Mouse (Mus musculus) hindbrain, postnatal 0 days (tissue): ENCODE results near the gene Fus. TPM values are rescaled to one million over a fixed set of nuclear protein-coding genes. Genes with fewer than 3 reads are reported as not detected.

Experiments used
- ATAC-seq: fragments of 200-750 bp; cut with Nextera tagmentation; 2 replicates; pipeline ENCODE4 v1.8.0; 2017; ENCODE audit warnings: mild to moderate bottlenecking, moderate TSS enrichment, moderate library complexity
- DNase-seq: peaks from one replicate; pipeline ENCODE4 v3.0.0-alpha.2; 2015; ENCODE audit warnings: low spot score
- H3K27ac ChIP-seq: fragments of 300-500 bp; sonication (generic); 2 replicates; pipeline ENCODE4 v1.5.1; 2014; ENCODE audit warnings: mild to moderate bottlenecking
- H3K27me3 ChIP-seq: fragments of 300-500 bp; sonication (generic); 2 replicates; pipeline ENCODE4 v1.6.1; 2014; ENCODE audit warnings: low read length, mixed read lengths; ENCODE audit not compliant: insufficient read depth
- H3K36me3 ChIP-seq: fragments of 300-500 bp; sonication (generic); 2 replicates; pipeline ENCODE4 v1.6.1; 2014; ENCODE audit warnings: low read length, mixed read lengths; ENCODE audit not compliant: insufficient read depth
- H3K4me1 ChIP-seq: fragments of 300-500 bp; sonication (generic); 2 replicates; pipeline ENCODE4 v1.6.1; 2014; ENCODE audit warnings: antibody characterized with exemption, low read length, mixed read lengths; ENCODE audit not compliant: insufficient read depth
- H3K4me2 ChIP-seq: fragments of 300-500 bp; sonication (generic); 2 replicates; pipeline ENCODE4 v1.6.1; 2014; ENCODE audit warnings: low read depth, mild to moderate bottlenecking, low read length, moderate library complexity, mixed read lengths
- H3K4me3 ChIP-seq: fragments of 300-500 bp; sonication (generic); 2 replicates; pipeline ENCODE4 v1.5.1; 2014; ENCODE audit warnings: low read length
- H3K9ac ChIP-seq: fragments of 300-500 bp; sonication (generic); replicated peaks from 2 replicates; pipeline ENCODE4 v1.6.1; 2014; ENCODE audit warnings: mild to moderate bottlenecking, low read length, moderate library complexity, mixed read lengths
- H3K9me3 ChIP-seq: fragments of 300-500 bp; sonication (generic); 2 replicates; pipeline ENCODE4 v1.6.1; 2016; ENCODE audit warnings: low read length, mixed read lengths
- CTCF ChIP-seq: IDR thresholded peaks from 2 replicates; pipeline ENCODE4 v1.5.1; 2016; ENCODE audit warnings: antibody characterized with exemption, control low read depth, low read depth
- WGBS: fragments of 180-500 bp; shearing (Covaris S2); extraction: QIAGEN DNeasy Blood & Tissue Kit; methylation state at CpG from one replicate; pipeline ENCODE4 v1.1.7; 2014; 5-methylcytosine and 5-hydroxymethylcytosine counted together
- polyA plus RNA-seq: library from polyadenylated mRNA; unstranded; fragments of >200 nt; fragmentation: Nextera tagmentation; extraction: Ambion mirVana; gene quantifications from 2 replicates; pipeline ENCODE4 v1.2.1, GENCODE M21; 2015
- total RNA-seq: library from RNA; depleted of rRNA; stranded (reverse); fragments of >200 nt; gene quantifications from 2 replicates; pipeline ENCODE4 v1.2.3, GENCODE M21; 2014; rRNA removed

Fus gene
- total and polyA plus RNA-seq, 2 experiments from 2014 or later, result 45.0 to 299 TPM

GRCm38 (mm10) chr7:128025381-128025780, 58.1 kb downstream of the Fus start:
- TF ChIP-seq CTCF, result no peak
- Histone ChIP-seq H3K9ac (no peak overlapping the region), H3K4me3 (no peak overlapping the region), H3K4me1 (no peaks in the 10 kb centered on the region), H3K27me3 (no peaks in the 10 kb centered on the region), H3K36me3 (no peaks in the 10 kb centered on the region), H3K9me3 (no peaks in the 10 kb centered on the region), H3K27ac (no peak overlapping the region), H3K4me2 (no peak overlapping the region)
- DNase-seq (no peak), ATAC-seq (no peak)
- 86% methylated on average over 4 of the region's 4 CpGs for WGBS

- ATAC-seq, result no peak
- Histone ChIP-seq H3K27me3 (no peaks in the 10 kb centered on the region), H3K27ac (no peak overlapping the region), H3K4me2 (no peak overlapping the region), H3K4me3 (no peak overlapping the region), H3K36me3 (no peaks in the 10 kb centered on the region), H3K9me3 (no peaks in the 10 kb centered on the region), H3K4me1 (no peaks in the 10 kb centered on the region), H3K9ac (no peak overlapping the region)
- no peak for TF ChIP-seq CTCF
- WGBS, result 38% methylated on average over 9 of the region's 9 CpGs
- peak; percentile 64 for DNase-seq
Measured at GRCm38 (mm10) chr7:128031403-128031976, 64.2 kb downstream of the Fus start.

- H3K9ac ChIP-seq, result no peak overlapping the region
- no peaks in the 10 kb centered on the region for H3K9me3 ChIP-seq
- H3K27ac ChIP-seq, result no peak overlapping the region
- WGBS, result 90% methylated on average over 5 of the region's 5 CpGs
- DNase-seq (no peak), ATAC-seq (no peak)
- no peak overlapping the region for H3K4me2 ChIP-seq
- H3K36me3 ChIP-seq, result no peaks in the 10 kb centered on the region
- no peak for TF ChIP-seq CTCF
- no peak overlapping the region for H3K4me3 ChIP-seq
- no peaks in the 10 kb centered on the region for H3K27me3 ChIP-seq
- no peaks in the 10 kb centered on the region for H3K4me1 ChIP-seq
Measured at GRCm38 (mm10) chr7:128032290-128032988, 65.2 kb downstream of the Fus start.

GRCm38 (mm10) chr7:128032989-128033293, 65.7 kb downstream of the Fus start:
- Histone ChIP-seq H3K4me2 (no peak overlapping the region), H3K4me1 (no peaks in the 10 kb centered on the region), H3K9ac (no peak overlapping the region), H3K27ac (no peak overlapping the region), H3K4me3 (no peak overlapping the region), H3K36me3 (no peaks in the 10 kb centered on the region), H3K9me3 (no peaks in the 10 kb centered on the region), H3K27me3 (no peaks in the 10 kb centered on the region)
- WGBS, result 95% methylated on average over 3 of the region's 3 CpGs
- no peak for TF ChIP-seq CTCF
- no peak for ATAC-seq
- no peak for DNase-seq

GRCm38 (mm10) chr7:128033616-128034015, 66.4 kb downstream of the Fus start:
- Histone ChIP-seq H3K36me3 (no peaks in the 10 kb centered on the region), H3K4me1 (no peaks in the 10 kb centered on the region), H3K4me3 (no peak overlapping the region), H3K27me3 (no peaks in the 10 kb centered on the region), H3K9me3 (no peaks in the 10 kb centered on the region), H3K4me2 (no peak overlapping the region), H3K27ac (no peak overlapping the region), H3K9ac (no peak overlapping the region)
- ATAC-seq (no peak), DNase-seq (no peak)
- 97% methylated on average over 4 of the region's 4 CpGs for WGBS
- no peak for TF ChIP-seq CTCF

Other genes with a start within 250 kb of the Fus start
- not detected in 2 replicates for gene Ctf2, start 235.3 kb upstream of the Fus start, total RNA-seq
- 0.13 TPM in 1 of 2 replicates, not detected in the other for gene Ctf2, start 235.3 kb upstream of the Fus start, polyA plus RNA-seq
- 191 and 192 TPM in 2 replicates for gene Fbxl19, start 222.9 kb upstream of the Fus start, total RNA-seq
- gene Fbxl19, start 222.9 kb upstream of the Fus start, polyA plus RNA-seq, result 6.8 and 7.0 TPM in 2 replicates
- 20.0 and 35.8 TPM in 2 replicates for gene Orai3, start 197.6 kb upstream of the Fus start, total RNA-seq
- gene Orai3, start 197.6 kb upstream of the Fus start, polyA plus RNA-seq, result 10.8 and 11.3 TPM in 2 replicates
- gene Setd1a, start 190.8 kb upstream of the Fus start, total RNA-seq, result 17.8 and 18.2 TPM in 2 replicates
- 10.5 and 16.0 TPM in 2 replicates for gene Setd1a, start 190.8 kb upstream of the Fus start, polyA plus RNA-seq
- gene Gm49388, start 181.8 kb upstream of the Fus start, total RNA-seq, result 0.05 and 2.9 TPM in 2 replicates
- gene Gm49388, start 181.8 kb upstream of the Fus start, polyA plus RNA-seq, result not detected in 2 replicates
- 11.0 and 12.1 TPM in 2 replicates for gene Hsd3b7, start 166.9 kb upstream of the Fus start, total RNA-seq
- gene Hsd3b7, start 166.9 kb upstream of the Fus start, polyA plus RNA-seq, result 10.3 and 11.3 TPM in 2 replicates
- gene Stx4a, start 143.2 kb upstream of the Fus start, total RNA-seq, result 4.0 and 9.6 TPM in 2 replicates
- 28.4 and 31.8 TPM in 2 replicates for gene Stx4a, start 143.2 kb upstream of the Fus start, polyA plus RNA-seq
- gene Stx1b, start 142.9 kb upstream of the Fus start, total RNA-seq, result 69.7 and 72.7 TPM in 2 replicates
- gene Stx1b, start 142.9 kb upstream of the Fus start, polyA plus RNA-seq, result 66.6 and 76.3 TPM in 2 replicates
- 34.6 and 35.0 TPM in 2 replicates for gene Zfp646, start 91.2 kb upstream of the Fus start, total RNA-seq
- gene Zfp646, start 91.2 kb upstream of the Fus start, polyA plus RNA-seq, result 3.4 and 4.4 TPM in 2 replicates
- gene Zfp668, start 90.6 kb upstream of the Fus start, total RNA-seq, result 25.8 and 26.2 TPM in 2 replicates
- 21.8 and 22.4 TPM in 2 replicates for gene Zfp668, start 90.6 kb upstream of the Fus start, polyA plus RNA-seq
- gene Prss53, start 76.5 kb upstream of the Fus start, total RNA-seq, result 0.72 and 1.8 TPM in 2 replicates
- gene Prss53, start 76.5 kb upstream of the Fus start, polyA plus RNA-seq, result 1.0 and 1.3 TPM in 2 replicates
- not detected in 2 replicates for gene Gm21974, start 72.0 kb upstream of the Fus start, total RNA-seq
- gene Gm21974, start 72.0 kb upstream of the Fus start, polyA plus RNA-seq, result not detected in 2 replicates
- 37.2 and 43.0 TPM in 2 replicates for gene Vkorc1, start 71.8 kb upstream of the Fus start, total RNA-seq
- gene Vkorc1, start 71.8 kb upstream of the Fus start, polyA plus RNA-seq, result 72.6 and 79.8 TPM in 2 replicates
- 44.3 and 55.0 TPM in 2 replicates for gene Bckdk, start 63.4 kb upstream of the Fus start, total RNA-seq
- 61.5 and 63.5 TPM in 2 replicates for gene Bckdk, start 63.4 kb upstream of the Fus start, polyA plus RNA-seq
- gene Kat8, start 54.9 kb upstream of the Fus start, total RNA-seq, result 24.9 and 33.5 TPM in 2 replicates
- gene Kat8, start 54.9 kb upstream of the Fus start, polyA plus RNA-seq, result 30.1 and 33.9 TPM in 2 replicates
- 0.26 and 0.32 TPM in 2 replicates for gene Prss8, start 37.4 kb upstream of the Fus start, total RNA-seq
- gene Prss8, start 37.4 kb upstream of the Fus start, polyA plus RNA-seq, result 0.35 and 0.44 TPM in 2 replicates
- gene Prss36, start 20.7 kb upstream of the Fus start, total RNA-seq, result 17.0 and 19.9 TPM in 2 replicates
- 16.5 and 17.3 TPM in 2 replicates for gene Prss36, start 20.7 kb upstream of the Fus start, polyA plus RNA-seq
- gene Pycard, start 26.4 kb downstream of the Fus start, total RNA-seq, result 12.1 and 12.7 TPM in 2 replicates
- gene Pycard, start 26.4 kb downstream of the Fus start, polyA plus RNA-seq, result 9.3 and 10.7 TPM in 2 replicates
- gene Trim72, start 36.5 kb downstream of the Fus start, total RNA-seq, result 0.37 and 1.4 TPM in 2 replicates
- gene Trim72, start 36.5 kb downstream of the Fus start, polyA plus RNA-seq, result not detected in 2 replicates
- 2.6 and 3.2 TPM in 2 replicates for gene Itgam, start 95.2 kb downstream of the Fus start, total RNA-seq
- gene Itgam, start 95.2 kb downstream of the Fus start, polyA plus RNA-seq, result 1.2 and 1.3 TPM in 2 replicates
- gene Gm49368, start 95.2 kb downstream of the Fus start, total RNA-seq, result not detected in 2 replicates
- gene Gm49368, start 95.2 kb downstream of the Fus start, polyA plus RNA-seq, result not detected in 2 replicates
- 0.58 and 0.68 TPM in 2 replicates for gene Itgax, start 162.1 kb downstream of the Fus start, total RNA-seq
- gene Itgax, start 162.1 kb downstream of the Fus start, polyA plus RNA-seq, result not detected in 2 replicates
- 0.25 TPM in 1 of 2 replicates, not detected in the other for gene Itgad, start 186.9 kb downstream of the Fus start, total RNA-seq
- not detected in 2 replicates for gene Itgad, start 186.9 kb downstream of the Fus start, polyA plus RNA-seq
- gene Cox6a2, start 238.9 kb downstream of the Fus start, total RNA-seq, result not detected in 2 replicates
- 0.83 and 0.93 TPM in 2 replicates for gene Cox6a2, start 238.9 kb downstream of the Fus start, polyA plus RNA-seq